9 mouse cellular contexts compared by ENCODE assay signal in genomic region chr7:92520820-92521219, GRCm38 (mm10). TPM values are rescaled to one million over a fixed set of nuclear protein-coding genes. Genes with fewer than 3 reads are reported as not detected.
DNase-seq lines count a peak whose midpoint lies in the region; ATAC-seq lines count a peak whose summit lies in the region.
"Had no signal": no experiment of that assay in that cellular context is flagged by ENCODE, and none has a peak within 500 bp of the region (broad histone marks: within the 10 kb centered on the region; RNA-seq: fewer than 3 reads in every experiment).

No protein-coding gene starts in this region.

- WGBS in hindbrain, embryonic 14.5 days, result 24% methylated on average over 4 of the region's 4 CpGs
- 30% methylated on average over 4 of the region's 4 CpGs for WGBS in hindbrain, embryonic 12.5 days

- H3K9me3 ChIP-seq in hindbrain, embryonic 14.5 days (ENCODE audit: control insufficient read depth, low read length), result no peaks in the 10 kb centered on the region
- no peaks in the 10 kb centered on the region for H3K9me3 ChIP-seq in hindbrain, embryonic 12.5 days (replicated peaks)
- H3K9me3 ChIP-seq: neural tube, embryonic 12.5 days had no signal

- no peaks in the 10 kb centered on the region for H3K27me3 ChIP-seq in hindbrain, embryonic 14.5 days (ENCODE audit: control insufficient read depth, insufficient read depth, low read length)
- no peaks in the 10 kb centered on the region for H3K27me3 ChIP-seq in hindbrain, embryonic 12.5 days
- H3K27me3 ChIP-seq: neural tube, embryonic 12.5 days had no signal

- no peak overlapping the region for H3K4me3 ChIP-seq in hindbrain, embryonic 14.5 days (replicated peaks; ENCODE audit: low read length)
- no peak overlapping the region for H3K4me3 ChIP-seq in hindbrain, embryonic 12.5 days
- H3K4me3 ChIP-seq: neural tube, embryonic 12.5 days had no signal

- no peak for ATAC-seq in hindbrain, embryonic 14.5 days (ENCODE audit: low FRiP score)
- no peak for ATAC-seq in hindbrain, embryonic 12.5 days (ENCODE audit: low FRiP score)

- no peak overlapping the region for H3K9ac ChIP-seq in hindbrain, embryonic 14.5 days
- no peak overlapping the region for H3K9ac ChIP-seq in hindbrain, embryonic 12.5 days
- H3K9ac ChIP-seq: neural tube, embryonic 12.5 days had no signal

- no peaks in the 10 kb centered on the region for H3K36me3 ChIP-seq in hindbrain, embryonic 14.5 days (replicated peaks; ENCODE audit: control insufficient read depth, insufficient read depth)
- H3K36me3 ChIP-seq in hindbrain, embryonic 12.5 days, result no peaks in the 10 kb centered on the region
- H3K36me3 ChIP-seq: neural tube, embryonic 12.5 days had no signal

- H3K4me1 ChIP-seq in hindbrain, embryonic 14.5 days (replicated peaks; ENCODE audit: control insufficient read depth, insufficient read depth, low read length), result no peaks in the 10 kb centered on the region
- no peaks in the 10 kb centered on the region for H3K4me1 ChIP-seq in hindbrain, embryonic 12.5 days
- H3K4me1 ChIP-seq: neural tube, embryonic 12.5 days had no signal

- DNase-seq in hindbrain, embryonic 14.5 days (ENCODE audit: low spot score), result peak; percentile 33
- peak; percentile 51 for DNase-seq in testis, postnatal 10 days (ENCODE audit: low spot score)
- no peak for DNase-seq in testis, postnatal 14 days (ENCODE audit: low spot score)
- peak; percentile 47 for DNase-seq in cerebellum, adult 11 months
- DNase-seq in forelimb bud, embryonic 11.5 days (ENCODE audit: low read depth, low spot score), result peak; percentile 14
- DNase-seq in retina, embryonic 14.5 days (ENCODE audit: low spot score), result peak; percentile 55
- DNase-seq in neural tube, embryonic 10.5 days (ENCODE audit: extremely low spot score, low spot score), result no peak

- no peak overlapping the region for H3K4me2 ChIP-seq in hindbrain, embryonic 14.5 days (replicated peaks)
- H3K4me2 ChIP-seq in hindbrain, embryonic 12.5 days (replicated peaks), result no peak overlapping the region
- H3K4me2 ChIP-seq: neural tube, embryonic 12.5 days had no signal

- no peak overlapping the region for H3K27ac ChIP-seq in hindbrain, embryonic 14.5 days
- H3K27ac ChIP-seq in hindbrain, embryonic 12.5 days, result no peak overlapping the region
- H3K27ac ChIP-seq: neural tube, embryonic 12.5 days had no signal

RNA-seq across cellular contexts. Expression of gene Ccdc90b, which starts 40.1 kb away (rescaled TPM):
- 64.4 and 69.6 TPM in 2 replicates for polyA plus RNA-seq in hindbrain, embryonic 14.5 days (2014; fragmentation: Nextera tagmentation; extraction: Ambion mirVana)
- polyA plus RNA-seq in hindbrain, embryonic 12.5 days (2016; fragmentation: Nextera tagmentation; extraction: Ambion mirVana), result 74.6 and 77.6 TPM in 2 replicates

Comparison
In these comparisons a context has a peak if more than half of its experiments do, and no peak if none do; other contexts are left out.
1. DNase-seq: peak in hindbrain, embryonic 14.5 days (single experiment), testis, postnatal 10 days (single experiment), cerebellum, adult 11 months (single experiment), forelimb bud, embryonic 11.5 days (single experiment) and retina, embryonic 14.5 days (single experiment); none in testis, postnatal 14 days (single experiment) and neural tube, embryonic 10.5 days (single experiment).